Mouse (Mus musculus): ENCODE results near the gene Gm10118. TPM values are rescaled to one million over a fixed set of nuclear protein-coding genes. Genes with fewer than 3 reads are reported as not detected.

The Gm10118 gene
- polyA plus RNA-seq (2016; fragmentation: Nextera tagmentation; extraction: Ambion mirVana) = 0.14 and 0.26 TPM in 2 replicates

GRCm38 (mm10) chr10:63927334-63927733 lies at the start of gene Gm10118:
TSS of gene Gm10118 (minus strand) at chr10:63927434.
- Histone ChIP-seq H3K4me1 (peaks cover 3% of the 10 kb centered on the region; the same call in 1 of the 2 replicates), H3K9me3 (no peaks in the 10 kb centered on the region), H3K36me3 (replicated peaks) (no peaks in the 10 kb centered on the region), H3K4me3 (replicated peaks) (no peak within 1 kb of the TSS), H3K9ac (no peak within 1 kb of the TSS), H3K27ac (no peak within 1 kb of the TSS), H3K4me2 (no peak within 1 kb of the TSS), H3K27me3 (no peaks in the 10 kb centered on the region)
- ATAC-seq (ENCODE audit: low FRiP score) = no peak

GRCm38 (mm10) chr10:63972300-63972699 lies 45.1 kb upstream of the Gm10118 start:
- H3K4me3 ChIP-seq (replicated peaks) = no peak overlapping the region
- H3K4me1 ChIP-seq = no peaks in the 10 kb centered on the region
- no peak for ATAC-seq (ENCODE audit: low FRiP score)
- no peak overlapping the region for H3K9ac ChIP-seq
- no peaks in the 10 kb centered on the region for H3K9me3 ChIP-seq
- no peaks in the 10 kb centered on the region for H3K27me3 ChIP-seq
- no peaks in the 10 kb centered on the region for H3K36me3 ChIP-seq (replicated peaks)
- H3K27ac ChIP-seq = no peak overlapping the region
- H3K4me2 ChIP-seq = no peak overlapping the region
- WGBS = 85% methylated on average over 2 of the region's 2 CpGs

- no peak for ATAC-seq (ENCODE audit: low FRiP score)
- 31% methylated on average over 6 of the region's 7 CpGs for WGBS
Observed at GRCm38 (mm10) chr10:63954308-63954930, 27.2 kb upstream of the Gm10118 start.

GRCm38 (mm10) chr10:63951481-63951880 lies 24.2 kb upstream of the Gm10118 start:
- Histone ChIP-seq H3K36me3 (replicated peaks) (no peaks in the 10 kb centered on the region), H3K27ac (no peak overlapping the region), H3K4me2 (no peak overlapping the region), H3K9me3 (no peaks in the 10 kb centered on the region), H3K27me3 (no peaks in the 10 kb centered on the region), H3K4me1 (no peaks in the 10 kb centered on the region), H3K9ac (no peak overlapping the region), H3K4me3 (replicated peaks) (no peak overlapping the region)
- WGBS = 67% methylated on average over 1 of the region's 1 CpGs
- ATAC-seq (ENCODE audit: low FRiP score) = no peak

More at GRCm38 (mm10) chr10:63954308-63954930, 27.2 kb upstream of the Gm10118 start:
- Histone ChIP-seq H3K4me2 (no peak overlapping the region), H3K27ac (no peak overlapping the region), H3K4me3 (replicated peaks) (no peak overlapping the region), H3K27me3 (no peaks in the 10 kb centered on the region), H3K9ac (no peak overlapping the region), H3K4me1 (no peaks in the 10 kb centered on the region), H3K9me3 (no peaks in the 10 kb centered on the region), H3K36me3 (replicated peaks) (no peaks in the 10 kb centered on the region)

GRCm38 (mm10) chr10:63950867-63951266 lies 23.6 kb upstream of the Gm10118 start:
- Histone ChIP-seq H3K4me2 (no peak overlapping the region), H3K27ac (no peak overlapping the region), H3K9ac (no peak overlapping the region), H3K4me1 (no peaks in the 10 kb centered on the region), H3K27me3 (no peaks in the 10 kb centered on the region), H3K4me3 (replicated peaks) (no peak overlapping the region), H3K9me3 (no peaks in the 10 kb centered on the region), H3K36me3 (replicated peaks) (no peaks in the 10 kb centered on the region)
- 67% methylated on average over 8 of the region's 8 CpGs for WGBS
- no peak for ATAC-seq (ENCODE audit: low FRiP score)

GRCm38 (mm10) chr10:63947266-63947665 lies 20.0 kb upstream of the Gm10118 start:
- no peak overlapping the region for H3K4me3 ChIP-seq (replicated peaks)
- no peaks in the 10 kb centered on the region for H3K4me1 ChIP-seq
- H3K9ac ChIP-seq = no peak overlapping the region
- H3K27me3 ChIP-seq = no peaks in the 10 kb centered on the region
- no peaks in the 10 kb centered on the region for H3K36me3 ChIP-seq (replicated peaks)
- no peak overlapping the region for H3K27ac ChIP-seq
- H3K4me2 ChIP-seq = no peak overlapping the region
- no peak for ATAC-seq (ENCODE audit: low FRiP score)
- WGBS = 80% methylated on average over 4 of the region's 4 CpGs
- no peaks in the 10 kb centered on the region for H3K9me3 ChIP-seq

- H3K4me1 ChIP-seq = no peaks in the 10 kb centered on the region
- no peak overlapping the region for H3K4me3 ChIP-seq (replicated peaks)
- H3K9me3 ChIP-seq = no peaks in the 10 kb centered on the region
- no peak overlapping the region for H3K9ac ChIP-seq
- H3K36me3 ChIP-seq (replicated peaks) = no peaks in the 10 kb centered on the region
- no peak for ATAC-seq (ENCODE audit: low FRiP score)
- no peak overlapping the region for H3K27ac ChIP-seq
- 62% methylated on average over 3 of the region's 3 CpGs for WGBS
- no peaks in the 10 kb centered on the region for H3K27me3 ChIP-seq
- H3K4me2 ChIP-seq = no peak overlapping the region
Observed at GRCm38 (mm10) chr10:63945534-63945933, 18.3 kb upstream of the Gm10118 start.

GRCm38 (mm10) chr10:63933946-63934345 lies 6.7 kb upstream of the Gm10118 start:
- no peaks in the 10 kb centered on the region for H3K27me3 ChIP-seq
- H3K4me2 ChIP-seq = no peak overlapping the region
- no peaks in the 10 kb centered on the region for H3K36me3 ChIP-seq (replicated peaks)
- ATAC-seq (ENCODE audit: low FRiP score) = no peak
- H3K4me3 ChIP-seq (replicated peaks) = no peak overlapping the region
- H3K4me1 ChIP-seq = peaks cover under 1% of the 10 kb centered on the region; the same call in 1 of the 2 replicates
- no peak overlapping the region for H3K9ac ChIP-seq
- 79% methylated on average over 5 of the region's 5 CpGs for WGBS
- no peak overlapping the region for H3K27ac ChIP-seq
- no peaks in the 10 kb centered on the region for H3K9me3 ChIP-seq

- no peak overlapping the region for H3K27ac ChIP-seq
- no peaks in the 10 kb centered on the region for H3K9me3 ChIP-seq
- H3K4me1 ChIP-seq = no peaks in the 10 kb centered on the region
- H3K9ac ChIP-seq = no peak overlapping the region
- no peak overlapping the region for H3K4me3 ChIP-seq (replicated peaks)
- H3K4me2 ChIP-seq = no peak overlapping the region
- H3K36me3 ChIP-seq (replicated peaks) = no peaks in the 10 kb centered on the region
- no peak for ATAC-seq (ENCODE audit: low FRiP score)
- H3K27me3 ChIP-seq = no peaks in the 10 kb centered on the region
Observed at GRCm38 (mm10) chr10:63908878-63909277, 18.4 kb downstream of the Gm10118 start.

GRCm38 (mm10) chr10:63899891-63900290 lies 27.3 kb downstream of the Gm10118 start:
- Histone ChIP-seq H3K4me2 (no peak overlapping the region), H3K9me3 (no peaks in the 10 kb centered on the region), H3K4me3 (replicated peaks) (no peak overlapping the region), H3K9ac (no peak overlapping the region), H3K4me1 (no peaks in the 10 kb centered on the region), H3K27ac (no peak overlapping the region), H3K36me3 (replicated peaks) (no peaks in the 10 kb centered on the region), H3K27me3 (no peaks in the 10 kb centered on the region)
- ATAC-seq (ENCODE audit: low FRiP score) = no peak

GRCm38 (mm10) chr10:63894612-63895011 lies 32.6 kb downstream of the Gm10118 start:
- Histone ChIP-seq H3K36me3 (replicated peaks) (no peaks in the 10 kb centered on the region), H3K4me3 (replicated peaks) (no peak overlapping the region), H3K9ac (no peak overlapping the region), H3K4me1 (no peaks in the 10 kb centered on the region), H3K4me2 (no peak overlapping the region), H3K9me3 (no peaks in the 10 kb centered on the region), H3K27ac (no peak overlapping the region), H3K27me3 (no peaks in the 10 kb centered on the region)
- ATAC-seq (ENCODE audit: low FRiP score) = no peak
- WGBS = 91% methylated on average over 5 of the region's 5 CpGs

- no peak for ATAC-seq (ENCODE audit: low FRiP score)
- WGBS = 90% methylated on average over 23 of the region's 23 CpGs
Observed at GRCm38 (mm10) chr10:63886449-63887088, 40.7 kb downstream of the Gm10118 start.

GRCm38 (mm10) chr10:63880462-63880903 lies 46.8 kb downstream of the Gm10118 start:
- H3K9me3 ChIP-seq = no peaks in the 10 kb centered on the region
- H3K4me2 ChIP-seq = no peak overlapping the region
- H3K4me3 ChIP-seq (replicated peaks) = no peak overlapping the region
- peak; percentile 75 for ATAC-seq (ENCODE audit: low FRiP score)
- no peak overlapping the region for H3K9ac ChIP-seq
- H3K27ac ChIP-seq = no peak overlapping the region
- H3K4me1 ChIP-seq = no peaks in the 10 kb centered on the region
- H3K27me3 ChIP-seq = no peaks in the 10 kb centered on the region
- WGBS = 50% methylated on average over 5 of the region's 5 CpGs
- H3K36me3 ChIP-seq (replicated peaks) = no peaks in the 10 kb centered on the region

More at GRCm38 (mm10) chr10:63886449-63887088, 40.7 kb downstream of the Gm10118 start:
- Histone ChIP-seq H3K4me3 (replicated peaks) (no peak overlapping the region), H3K27ac (no peak overlapping the region), H3K27me3 (no peaks in the 10 kb centered on the region), H3K4me2 (no peak overlapping the region), H3K36me3 (replicated peaks) (no peaks in the 10 kb centered on the region), H3K4me1 (no peaks in the 10 kb centered on the region), H3K9ac (no peak overlapping the region), H3K9me3 (no peaks in the 10 kb centered on the region)
